Mouse (Mus musculus): ENCODE measurements around the gene Secisbp2. TPM values are rescaled to one million over a fixed set of nuclear protein-coding genes. Genes with fewer than 3 reads are reported as not detected.

The Secisbp2 gene
- polyA plus RNA-seq, 1 experiment from 2014 or later = 27.7 TPM

Other genes with a start within 250 kb of the Secisbp2 start
- gene S1pr3, start 243.1 kb upstream of the Secisbp2 start, polyA plus RNA-seq (2014; fragmentation: Nextera tagmentation; extraction: Ambion mirVana) = 15.2 and 16.3 TPM in 2 replicates
- gene Shc3, start 82.3 kb upstream of the Secisbp2 start, polyA plus RNA-seq (2014; fragmentation: Nextera tagmentation; extraction: Ambion mirVana) = 0.12 TPM in 1 of 2 replicates, not detected in the other
- 280 and 300 TPM in 2 replicates for gene Cks2, start 6.5 kb upstream of the Secisbp2 start, polyA plus RNA-seq (2014; fragmentation: Nextera tagmentation; extraction: Ambion mirVana)
- gene Sema4d, start 142.1 kb downstream of the Secisbp2 start, polyA plus RNA-seq (2014; fragmentation: Nextera tagmentation; extraction: Ambion mirVana) = 17.4 and 21.1 TPM in 2 replicates
- gene Gadd45g, start 195.0 kb downstream of the Secisbp2 start, polyA plus RNA-seq (2014; fragmentation: Nextera tagmentation; extraction: Ambion mirVana) = 41.4 and 41.6 TPM in 2 replicates

Measured in heart, embryonic 14.5 days (tissue).